Mouse (Mus musculus) intestine, postnatal 0 days (tissue): ENCODE results near the gene Abcf1. TPM values are rescaled to one million over a fixed set of nuclear protein-coding genes. Genes with fewer than 3 reads are reported as not detected.
"Not testable (repeated sequence)": the region's sequence is repeated elsewhere in the genome, so short reads cannot be mapped to it uniquely, and the experiment has no call there.

Experiments used
- ATAC-seq: fragments of 200-750 bp; cut with Nextera tagmentation; 2 replicates; pipeline ENCODE4 v1.8.0; 2017; ENCODE audit warnings: mild to moderate bottlenecking, moderate TSS enrichment, moderate library complexity
- H3K27ac ChIP-seq: fragments of 300-500 bp; sonication (generic); 2 replicates; pipeline ENCODE4 v1.5.1; 2014; ENCODE audit warnings: mild to moderate bottlenecking, low read depth, low read length, moderate library complexity
- H3K27me3 ChIP-seq: fragments of 300-500 bp; sonication (generic); replicated peaks from 2 replicates; pipeline ENCODE4 v1.6.1; 2014; ENCODE audit warnings: low read length, mixed read lengths; ENCODE audit not compliant: control insufficient read depth, insufficient read depth
- H3K36me3 ChIP-seq: fragments of 300-500 bp; sonication (generic); 2 replicates; pipeline ENCODE4 v1.6.1; 2014; ENCODE audit warnings: mild to moderate bottlenecking, moderate library complexity; ENCODE audit not compliant: control insufficient read depth, insufficient read depth
- H3K4me1 ChIP-seq: fragments of 300-500 bp; sonication (generic); replicated peaks from 2 replicates; pipeline ENCODE4 v1.6.1; 2014; ENCODE audit warnings: antibody characterized with exemption, low read length, mixed read lengths; ENCODE audit not compliant: control insufficient read depth, insufficient read depth
- H3K4me2 ChIP-seq: fragments of 300-500 bp; sonication (generic); replicated peaks from 2 replicates; pipeline ENCODE4 v1.6.1; 2014; ENCODE audit warnings: low read depth, mild to moderate bottlenecking, moderate library complexity
- H3K4me3 ChIP-seq: fragments of 300-500 bp; sonication (generic); 2 replicates; pipeline ENCODE4 v1.5.1; 2014; ENCODE audit warnings: low read depth, low read length
- H3K9ac ChIP-seq: fragments of 300-500 bp; sonication (generic); 2 replicates; pipeline ENCODE4 v1.6.1; 2014; ENCODE audit warnings: mild to moderate bottlenecking, low read depth, low read length
- H3K9me3 ChIP-seq: fragments of 300-500 bp; sonication (generic); 2 replicates; pipeline ENCODE4 v1.6.1; 2016; ENCODE audit warnings: mixed run types; ENCODE audit not compliant: control insufficient read depth
- CTCF ChIP-seq: sonication (generic); IDR thresholded peaks from 2 replicates; pipeline ENCODE4 v1.5.1; 2016; ENCODE audit warnings: low read depth, mild to moderate bottlenecking, control low read depth, antibody characterized with exemption, moderate library complexity
- WGBS: fragments of 180-500 bp; shearing (Covaris S2); extraction: QIAGEN DNeasy Blood & Tissue Kit; methylation state at CpG from one replicate; pipeline ENCODE4 v1.1.7; 2014; 5-methylcytosine and 5-hydroxymethylcytosine counted together
- polyA plus RNA-seq: library from polyadenylated mRNA; unstranded; fragments of >200 nt; fragmentation: Nextera tagmentation; extraction: Ambion mirVana; gene quantifications from 2 replicates; pipeline ENCODE4 v1.2.1, GENCODE M21; 2015

Gene Abcf1
- polyA plus RNA-seq, 1 experiment from 2014 or later, result 84.1 TPM

DNA sequence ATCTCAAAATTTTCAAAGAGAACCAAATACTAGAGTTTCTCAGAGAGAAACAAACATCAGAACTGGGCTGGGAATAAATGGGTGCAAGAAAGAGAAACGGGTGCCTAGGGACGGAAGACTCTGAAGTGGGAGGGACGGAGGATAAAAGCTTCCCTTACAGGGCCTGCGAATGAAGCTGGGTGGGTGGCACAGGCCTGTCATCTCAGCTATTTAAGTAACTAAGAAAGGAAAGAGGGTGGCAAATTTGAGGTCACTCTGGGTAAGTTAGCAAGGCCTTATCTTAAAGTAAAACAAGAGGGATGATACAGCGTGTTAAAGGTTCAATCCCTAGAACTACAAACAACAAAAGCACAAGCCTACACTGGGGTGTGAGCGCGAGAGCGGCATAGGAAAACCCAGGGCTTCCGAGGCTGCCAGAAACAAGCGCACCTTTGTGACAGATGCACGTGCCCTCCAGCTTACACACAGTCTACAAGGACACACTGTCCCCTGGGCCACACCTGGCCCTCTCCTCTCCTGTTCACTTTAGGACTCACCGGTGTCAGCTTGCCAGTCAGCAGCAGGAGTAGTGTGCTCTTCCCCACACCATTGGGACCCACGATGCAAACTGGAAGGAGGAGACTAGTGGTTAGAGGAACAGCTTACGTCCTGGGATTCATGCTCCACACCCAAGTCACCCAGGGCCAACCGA is 10.9 kb downstream of the Abcf1 start:
- TF ChIP-seq CTCF, result no peak
- Histone ChIP-seq H3K4me1 (no peaks in the 10 kb centered on the region), H3K36me3 (peaks cover 84% of the 10 kb centered on the region), H3K4me3 (no peak overlapping the region), H3K27me3 (no peaks in the 10 kb centered on the region), H3K27ac (no peak overlapping the region), H3K4me2 (no peak overlapping the region), H3K9ac (no peak overlapping the region), H3K9me3 (no peaks in the 10 kb centered on the region)
- no peak for ATAC-seq
- 95% methylated on average over 15 of the region's 15 CpGs for WGBS

DNA sequence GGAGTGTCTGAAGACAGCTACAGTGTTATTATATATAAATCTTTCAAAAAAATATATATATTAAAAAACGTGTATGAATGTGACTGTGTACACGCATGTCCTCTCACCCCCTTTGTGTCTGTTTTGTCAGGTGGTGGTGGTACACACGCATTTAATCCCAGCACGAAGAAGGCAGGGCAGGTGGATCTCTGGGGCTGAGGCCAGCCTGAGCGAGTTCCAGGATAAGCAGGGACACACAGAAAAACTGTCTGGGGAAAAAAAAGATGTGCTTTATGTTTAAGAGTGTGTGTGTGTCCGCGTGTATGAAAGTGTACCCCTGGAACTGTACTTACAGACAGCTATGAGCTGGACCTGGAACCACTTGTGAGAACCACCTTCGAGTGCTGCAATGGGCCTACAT is 14.9 kb downstream of the Abcf1 start:
- ATAC-seq, result no peak
- H3K36me3 ChIP-seq, result peaks cover 44% of the 10 kb centered on the region
- H3K27ac ChIP-seq, result no peak overlapping the region
- WGBS, result 76% methylated on average over 8 of the region's 8 CpGs
- no peaks in the 10 kb centered on the region for H3K4me1 ChIP-seq
- TF ChIP-seq CTCF, result no peak
- H3K27me3 ChIP-seq, result no peaks in the 10 kb centered on the region
- no peaks in the 10 kb centered on the region for H3K9me3 ChIP-seq
- H3K4me2 ChIP-seq, result no peak overlapping the region
- H3K4me3 ChIP-seq, result no peak overlapping the region
- H3K9ac ChIP-seq, result no peak overlapping the region

DNA sequence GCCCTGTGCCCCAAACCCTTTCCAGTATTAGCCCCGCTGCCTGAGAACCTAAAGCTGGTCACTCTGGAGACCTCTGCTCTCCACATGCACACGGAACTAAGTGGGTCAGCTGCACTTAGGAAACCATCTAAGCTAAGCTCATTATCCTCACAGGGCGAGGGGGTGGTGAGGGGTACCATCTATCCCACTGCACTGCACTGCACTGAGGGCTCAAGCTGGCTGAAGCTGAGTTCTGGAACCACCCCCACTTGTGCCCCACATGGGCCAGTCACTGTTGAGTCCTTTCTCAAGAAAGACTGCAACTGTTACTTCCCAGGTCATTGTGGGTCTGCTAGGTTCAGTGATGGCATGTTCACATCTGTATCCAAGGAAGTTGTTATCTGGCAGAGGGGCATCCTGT is 17.0 kb downstream of the Abcf1 start:
- not testable (repeated sequence) for H3K4me1 ChIP-seq, H3K4me2 ChIP-seq, H3K9ac ChIP-seq, H3K27me3 ChIP-seq, ATAC-seq, H3K9me3 ChIP-seq, H3K27ac ChIP-seq, H3K4me3 ChIP-seq
- WGBS, result 68% methylated on average over 2 of the region's 3 CpGs
- H3K36me3 ChIP-seq, result peaks cover 23% of the 10 kb centered on the region

DNA sequence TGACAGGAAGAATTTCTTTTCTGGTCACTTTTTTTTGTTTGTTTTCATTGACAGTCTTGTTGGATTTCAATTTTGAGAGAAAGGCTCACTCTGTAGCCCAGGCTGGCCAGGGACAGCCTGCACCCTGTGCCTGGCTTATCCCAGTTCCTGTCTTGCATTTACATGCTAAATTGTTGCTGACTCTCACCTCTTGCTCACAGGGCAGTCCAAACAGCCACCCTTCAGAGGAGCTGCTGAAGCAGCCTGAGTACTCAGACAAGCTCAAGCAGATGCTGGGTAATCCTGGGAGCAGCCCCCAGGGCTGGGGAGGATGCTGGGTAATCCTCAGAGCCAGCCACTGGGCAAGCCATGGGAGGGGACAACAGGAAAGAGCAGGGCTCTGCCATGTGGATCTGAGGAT is 18.6 kb downstream of the Abcf1 start:
- not testable (repeated sequence) for H3K27me3 ChIP-seq, H3K4me1 ChIP-seq, H3K36me3 ChIP-seq, H3K9ac ChIP-seq, H3K9me3 ChIP-seq, H3K27ac ChIP-seq, ATAC-seq, H3K4me2 ChIP-seq, H3K4me3 ChIP-seq

DNA sequence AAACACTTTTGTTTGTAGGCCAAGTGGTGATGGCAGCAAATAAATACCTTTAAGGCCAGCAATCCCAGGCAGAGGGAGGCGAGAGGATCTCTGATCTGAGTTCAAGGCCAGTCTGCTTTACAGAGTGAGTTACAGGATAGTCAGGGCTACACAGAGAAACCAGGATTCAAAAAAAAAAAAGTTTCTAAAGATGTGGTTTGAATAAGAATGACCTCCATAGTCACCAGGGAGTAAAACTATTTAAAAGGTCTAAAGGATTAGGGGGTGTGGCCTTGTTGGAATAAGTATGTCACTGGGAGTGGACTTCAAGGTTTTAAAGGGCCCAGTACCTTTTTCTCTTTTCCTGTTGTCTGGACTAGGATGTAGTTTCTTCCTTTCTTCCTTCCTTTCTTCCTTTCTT is 29.6 kb downstream of the Abcf1 start:
- Histone ChIP-seq H3K4me1 (no peaks in the 10 kb centered on the region), H3K9me3 (no peaks in the 10 kb centered on the region), H3K4me3 (no peak overlapping the region), H3K27ac (no peak overlapping the region), H3K27me3 (no peaks in the 10 kb centered on the region), H3K9ac (no peak overlapping the region), H3K4me2 (no peak overlapping the region), H3K36me3 (no peaks in the 10 kb centered on the region)
- ATAC-seq, result no peak
- WGBS, result 46% methylated on average over 1 of the region's 1 CpGs
- no peak for TF ChIP-seq CTCF

DNA sequence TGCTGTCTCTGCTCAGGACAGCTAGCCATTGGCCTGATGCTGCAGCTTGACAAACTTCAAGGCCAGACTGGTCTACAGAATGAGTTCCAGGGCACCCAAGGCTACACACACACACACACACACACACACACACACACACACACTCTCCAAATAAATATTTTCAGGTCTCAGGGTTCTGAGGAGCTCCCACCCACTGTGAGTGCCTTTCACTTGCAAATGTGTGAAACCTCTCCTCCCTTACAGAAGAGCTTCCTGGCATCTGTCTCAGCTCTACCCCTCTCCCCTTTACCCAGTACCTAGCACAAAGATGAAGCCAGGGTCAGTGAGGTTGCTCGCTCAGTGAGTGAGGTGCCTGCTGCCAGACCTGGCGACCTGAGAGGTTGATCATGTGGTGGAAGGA is 30.5 kb downstream of the Abcf1 start:
- Histone ChIP-seq H3K9me3 (no peaks in the 10 kb centered on the region), H3K4me2 (no peak overlapping the region), H3K4me1 (no peaks in the 10 kb centered on the region), H3K27ac (no peak overlapping the region), H3K4me3 (no peak overlapping the region), H3K27me3 (no peaks in the 10 kb centered on the region), H3K9ac (no peak overlapping the region), H3K36me3 (no peaks in the 10 kb centered on the region)
- WGBS, result 52% methylated on average over 2 of the region's 2 CpGs
- TF ChIP-seq CTCF, result no peak
- no peak for ATAC-seq
